Mouse (Mus musculus) bone marrow macrophage, adult 2 months (primary cell): ENCODE results near the gene Nodal.

Source experiments
- CTCF ChIP-seq: IDR thresholded peaks from 2 replicates; pipeline ENCODE4 v1.5.1; 2012; ENCODE audit warnings: low read depth, mild to moderate bottlenecking, low read length, moderate library complexity
- POLR2A ChIP-seq: IDR thresholded peaks from 2 replicates; pipeline ENCODE4 v1.6.1; 2012; ENCODE audit warnings: mild to moderate bottlenecking, low read depth, low read length, borderline replicate concordance

- TF ChIP-seq CTCF = no peak
- TF ChIP-seq POLR2A = no peak
Measured at GRCm38 (mm10) chr10:61398125-61398524, 19.6 kb upstream of the Nodal start.
